Mouse (Mus musculus) stomach, embryonic 14.5 days (tissue): ENCODE results near the gene Thsd7b. TPM values are rescaled to one million over a fixed set of nuclear protein-coding genes. Genes with fewer than 3 reads are reported as not detected.

Source experiments
- ATAC-seq: fragments of 200-750 bp; cut with Nextera tagmentation; 2 replicates; pipeline ENCODE4 v1.8.0; 2017; ENCODE audit warnings: low read depth, moderate TSS enrichment; ENCODE audit not compliant: insufficient number of reproducible peaks, insufficient read depth, low FRiP score
- H3K27ac ChIP-seq: fragments of 300-500 bp; sonication (generic); 2 replicates; pipeline ENCODE4 v1.5.1; 2014; ENCODE audit warnings: mild to moderate bottlenecking, low read length, moderate library complexity, mixed read lengths
- H3K27me3 ChIP-seq: fragments of 300-500 bp; sonication (generic); 2 replicates; pipeline ENCODE4 v1.6.1; 2014; ENCODE audit warnings: low read length, control low read depth, mixed read lengths; ENCODE audit not compliant: control insufficient read depth, insufficient read depth
- H3K36me3 ChIP-seq: fragments of 300-500 bp; sonication (generic); 2 replicates; pipeline ENCODE4 v1.6.1; 2014; ENCODE audit warnings: mild to moderate bottlenecking, control low read depth, low read length, moderate library complexity, mixed read lengths; ENCODE audit not compliant: control insufficient read depth, insufficient read depth
- H3K4me1 ChIP-seq: fragments of 300-500 bp; sonication (generic); 2 replicates; pipeline ENCODE4 v1.6.1; 2014; ENCODE audit warnings: low read length, control low read depth, mixed read lengths; ENCODE audit not compliant: control insufficient read depth, insufficient read depth
- H3K4me2 ChIP-seq: fragments of 300-500 bp; sonication (generic); replicated peaks from 2 replicates; pipeline ENCODE4 v1.6.1; 2014; ENCODE audit warnings: low read depth, low read length, control low read depth
- H3K4me3 ChIP-seq: fragments of 300-500 bp; sonication (generic); 2 replicates; pipeline ENCODE4 v1.5.1; 2014; ENCODE audit warnings: low read depth, low read length, control low read depth
- H3K9ac ChIP-seq: fragments of 300-500 bp; sonication (generic); replicated peaks from 2 replicates; pipeline ENCODE4 v1.6.1; 2014; ENCODE audit warnings: low read depth, mild to moderate bottlenecking, control low read depth, low read length, moderate library complexity, mixed read lengths
- H3K9me3 ChIP-seq: fragments of 300-500 bp; sonication (generic); 2 replicates; pipeline ENCODE4 v1.6.1; 2016; ENCODE audit warnings: low read depth, low read length, control low read depth; ENCODE audit not compliant: control insufficient read depth
- WGBS: fragments of 180-500 bp; shearing (Covaris S2); extraction: QIAGEN DNeasy Blood & Tissue Kit; methylation state at CpG from one replicate; pipeline ENCODE4 v1.1.7; 2014; 5-methylcytosine and 5-hydroxymethylcytosine counted together
- polyA plus RNA-seq: library from polyadenylated mRNA; unstranded; fragments of >200 nt; fragmentation: Nextera tagmentation; extraction: Ambion mirVana; gene quantifications from 2 replicates; pipeline ENCODE4 v1.2.1, GENCODE M21; 2014

Gene Thsd7b
- polyA plus RNA-seq, 1 experiment from 2014 or later: 2.5 TPM

DNA sequence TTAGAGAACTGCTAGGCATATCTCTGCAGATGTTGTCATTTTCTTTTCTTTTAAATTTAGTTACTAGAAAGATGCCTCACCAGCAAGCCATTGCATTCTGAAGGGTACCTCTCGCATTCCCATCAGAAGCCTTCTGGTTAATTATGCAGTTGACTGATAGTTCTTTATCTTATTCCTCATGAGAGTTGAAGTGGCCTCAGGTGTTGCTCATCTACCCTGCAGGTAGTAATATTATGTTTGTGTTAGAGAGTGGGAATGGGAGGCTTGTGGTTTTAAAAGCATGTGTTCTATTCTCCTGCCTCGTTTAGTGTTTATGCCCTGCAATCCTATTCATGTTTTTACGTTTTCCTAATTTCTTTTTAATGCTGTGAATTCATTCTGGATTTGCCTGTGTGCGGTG is 265.9 kb downstream of the Thsd7b start:
- 85% methylated on average over 4 of the region's 4 CpGs for WGBS
- H3K4me2 ChIP-seq: no peak overlapping the region
- H3K4me1 ChIP-seq: no peaks in the 10 kb centered on the region
- H3K27ac ChIP-seq: no peak overlapping the region
- H3K27me3 ChIP-seq: no peaks in the 10 kb centered on the region
- no peak overlapping the region for H3K4me3 ChIP-seq
- H3K9me3 ChIP-seq: no peaks in the 10 kb centered on the region
- H3K36me3 ChIP-seq: no peaks in the 10 kb centered on the region
- H3K9ac ChIP-seq: no peak overlapping the region
- ATAC-seq: no peak

GRCm38 (mm10) chr1:129540751-129541150 is 267.6 kb downstream of the Thsd7b start:
- no peak overlapping the region for H3K4me2 ChIP-seq
- H3K36me3 ChIP-seq: no peaks in the 10 kb centered on the region
- H3K27ac ChIP-seq: no peak overlapping the region
- no peak overlapping the region for H3K4me3 ChIP-seq
- H3K27me3 ChIP-seq: no peaks in the 10 kb centered on the region
- no peaks in the 10 kb centered on the region for H3K9me3 ChIP-seq
- no peak for ATAC-seq
- no peak overlapping the region for H3K9ac ChIP-seq
- no peaks in the 10 kb centered on the region for H3K4me1 ChIP-seq
- 42% methylated on average over 1 of the region's 1 CpGs for WGBS

GRCm38 (mm10) chr1:129542563-129543146 is 269.6 kb downstream of the Thsd7b start:
- H3K9me3 ChIP-seq: no peaks in the 10 kb centered on the region
- H3K36me3 ChIP-seq: no peaks in the 10 kb centered on the region
- 83% methylated on average over 3 of the region's 3 CpGs for WGBS
- ATAC-seq: no peak
- no peaks in the 10 kb centered on the region for H3K27me3 ChIP-seq
- no peak overlapping the region for H3K4me3 ChIP-seq
- H3K27ac ChIP-seq: no peak overlapping the region
- no peak overlapping the region for H3K4me2 ChIP-seq
- no peak overlapping the region for H3K9ac ChIP-seq
- H3K4me1 ChIP-seq: no peaks in the 10 kb centered on the region

- 87% methylated on average over 3 of the region's 3 CpGs for WGBS
- no peak overlapping the region for H3K27ac ChIP-seq
These were observed 270.1 kb downstream of the Thsd7b start for GRCm38 (mm10) chr1:129543169-129543568.

GRCm38 (mm10) chr1:129558054-129558453 is 285.0 kb downstream of the Thsd7b start:
- no peak overlapping the region for H3K9ac ChIP-seq
- H3K4me1 ChIP-seq: no peaks in the 10 kb centered on the region
- no peak for ATAC-seq
- no peak overlapping the region for H3K27ac ChIP-seq
- 90% methylated on average over 4 of the region's 4 CpGs for WGBS
- no peak overlapping the region for H3K4me2 ChIP-seq
- H3K9me3 ChIP-seq: no peaks in the 10 kb centered on the region
- H3K36me3 ChIP-seq: no peaks in the 10 kb centered on the region
- no peak overlapping the region for H3K4me3 ChIP-seq
- no peaks in the 10 kb centered on the region for H3K27me3 ChIP-seq

More at GRCm38 (mm10) chr1:129543169-129543568, 270.1 kb downstream of the Thsd7b start:
- H3K4me1 ChIP-seq: no peaks in the 10 kb centered on the region
- no peak overlapping the region for H3K9ac ChIP-seq
- H3K27me3 ChIP-seq: no peaks in the 10 kb centered on the region
- H3K4me2 ChIP-seq: no peak overlapping the region
- no peaks in the 10 kb centered on the region for H3K36me3 ChIP-seq
- H3K4me3 ChIP-seq: no peak overlapping the region
- H3K9me3 ChIP-seq: no peaks in the 10 kb centered on the region
- no peak for ATAC-seq

GRCm38 (mm10) chr1:129559137-129559536 is 286.0 kb downstream of the Thsd7b start:
- Histone ChIP-seq H3K36me3 (no peaks in the 10 kb centered on the region), H3K4me1 (no peaks in the 10 kb centered on the region), H3K4me3 (no peak overlapping the region), H3K9ac (no peak overlapping the region), H3K4me2 (no peak overlapping the region), H3K27me3 (no peaks in the 10 kb centered on the region), H3K27ac (no peak overlapping the region), H3K9me3 (no peaks in the 10 kb centered on the region)
- ATAC-seq: no peak
- WGBS: 84% methylated on average over 4 of the region's 4 CpGs

GRCm38 (mm10) chr1:129559812-129560211 is 286.7 kb downstream of the Thsd7b start:
- no peak overlapping the region for H3K4me2 ChIP-seq
- H3K9me3 ChIP-seq: no peaks in the 10 kb centered on the region
- H3K9ac ChIP-seq: no peak overlapping the region
- H3K4me1 ChIP-seq: no peaks in the 10 kb centered on the region
- WGBS: 50% methylated on average over 3 of the region's 3 CpGs
- ATAC-seq: no peak
- H3K27me3 ChIP-seq: no peaks in the 10 kb centered on the region
- H3K4me3 ChIP-seq: no peak overlapping the region
- H3K27ac ChIP-seq: no peak overlapping the region
- no peaks in the 10 kb centered on the region for H3K36me3 ChIP-seq

DNA sequence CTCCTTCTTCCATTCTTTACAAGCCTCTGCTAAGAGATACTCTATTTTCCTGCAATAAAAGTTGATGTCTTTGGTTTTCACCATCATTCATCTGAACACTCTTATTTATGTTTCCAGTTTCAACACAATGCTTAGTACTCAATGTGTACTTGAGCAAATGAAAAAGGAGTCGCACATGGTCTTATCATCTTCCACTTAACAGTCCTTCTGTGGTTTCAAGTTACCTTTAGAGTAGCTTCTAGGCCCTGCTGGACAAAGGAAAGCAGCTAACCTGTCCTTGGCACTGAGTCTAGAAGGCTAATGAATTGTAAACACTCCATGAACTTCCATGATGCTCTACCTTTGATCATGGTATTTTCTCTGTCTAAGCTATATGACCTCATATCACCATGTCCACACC is 289.6 kb downstream of the Thsd7b start:
- H3K36me3 ChIP-seq: no peaks in the 10 kb centered on the region
- H3K9ac ChIP-seq: no peak overlapping the region
- no peak overlapping the region for H3K4me2 ChIP-seq
- no peaks in the 10 kb centered on the region for H3K9me3 ChIP-seq
- H3K27ac ChIP-seq: no peak overlapping the region
- 43% methylated on average over 1 of the region's 1 CpGs for WGBS
- ATAC-seq: no peak
- no peak overlapping the region for H3K4me3 ChIP-seq
- H3K4me1 ChIP-seq: no peaks in the 10 kb centered on the region
- no peaks in the 10 kb centered on the region for H3K27me3 ChIP-seq

- Histone ChIP-seq H3K4me3 (no peak overlapping the region), H3K9ac (no peak overlapping the region), H3K4me1 (no peaks in the 10 kb centered on the region), H3K27me3 (no peaks in the 10 kb centered on the region), H3K27ac (no peak overlapping the region), H3K4me2 (no peak overlapping the region), H3K36me3 (no peaks in the 10 kb centered on the region), H3K9me3 (no peaks in the 10 kb centered on the region)
- WGBS: 58% methylated on average over 3 of the region's 3 CpGs
- ATAC-seq: no peak
These were observed 297.4 kb downstream of the Thsd7b start for GRCm38 (mm10) chr1:129570522-129570921.
